Mouse (Mus musculus) adipocyte (in vitro differentiated cells): Measurements from ENCODE around the gene Sbno1.
A peak's percentile ranks its signal among the peaks of the same experiment; 100 is the strongest.

Experiments
- DNase-seq: peaks from one replicate; pipeline ENCODE4 v3.0.0-alpha.2; 2016; ENCODE audit warnings: low spot score

Sbno1 gene

DNA sequence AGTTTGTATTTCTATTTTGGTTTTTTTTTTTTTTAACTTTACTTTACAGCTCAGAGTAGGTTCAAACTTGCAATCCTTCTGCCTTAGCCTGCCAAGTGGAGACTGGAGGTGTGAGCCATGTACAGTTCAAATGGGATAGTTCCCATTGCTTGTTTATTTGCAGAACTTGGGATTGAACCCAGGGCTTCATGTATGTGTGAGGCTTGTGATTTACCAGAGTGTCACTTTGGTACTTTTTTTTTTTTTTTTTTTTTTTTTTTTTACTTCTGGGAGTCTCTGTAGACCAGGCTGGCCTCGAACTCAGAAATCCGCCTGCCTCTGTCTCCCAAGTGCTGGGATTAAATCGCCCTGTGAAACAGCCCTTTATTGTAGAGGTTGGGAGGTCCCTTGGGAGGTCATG, 18.4 kb upstream of the Sbno1 start:
- DNase-seq = no peak

DNA sequence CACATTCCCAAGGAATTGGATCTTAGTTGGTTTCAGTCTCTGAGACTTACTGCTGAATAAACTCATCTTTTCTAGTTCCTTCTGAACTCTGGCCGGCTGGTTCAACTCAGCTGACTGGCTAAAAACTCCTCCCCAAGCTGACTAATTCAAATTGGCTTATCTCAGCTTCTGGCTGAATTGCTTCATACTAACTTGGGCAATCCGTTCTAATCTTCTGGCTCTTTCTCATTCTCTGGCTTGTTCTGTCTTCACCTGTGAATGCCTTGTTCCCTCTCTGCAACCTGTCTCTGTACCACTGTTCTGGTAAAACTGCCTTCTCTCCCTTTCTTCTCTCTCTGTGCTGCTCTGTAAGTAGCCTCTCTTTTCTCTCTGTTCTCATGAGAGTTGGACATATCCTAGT, 16.8 kb upstream of the Sbno1 start:
- DNase-seq = peak; percentile 63

DNA sequence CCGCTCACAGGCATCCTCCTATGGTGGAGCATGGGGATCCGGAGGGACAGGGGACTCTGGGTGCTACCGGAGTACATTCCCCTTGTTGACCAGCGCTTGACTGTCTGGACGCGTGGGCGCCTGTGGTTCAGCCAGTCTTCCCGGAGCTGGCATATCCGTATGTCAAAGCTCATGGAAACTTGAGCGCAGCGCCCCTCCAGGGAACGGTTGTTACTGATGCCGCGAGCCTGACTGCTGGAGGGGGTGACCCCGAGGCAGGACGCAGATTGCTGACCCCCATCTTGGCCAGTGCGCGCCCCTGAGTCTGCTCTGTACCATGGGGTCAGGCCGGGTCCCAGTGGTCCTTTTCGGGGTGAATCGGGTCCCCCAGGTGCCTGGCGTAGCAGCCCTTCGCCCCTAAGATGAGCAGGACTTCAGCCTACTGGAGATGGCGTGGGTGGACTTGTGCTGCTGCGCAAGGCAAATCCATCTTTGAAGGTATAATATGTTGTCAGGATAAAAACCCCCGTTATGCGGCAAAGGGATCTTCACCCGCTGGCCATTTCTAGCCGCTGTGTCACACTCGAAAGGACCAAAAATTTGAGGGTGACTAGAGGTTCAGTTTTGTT, 14.4 kb upstream of the Sbno1 start:
- no peak for DNase-seq

DNA sequence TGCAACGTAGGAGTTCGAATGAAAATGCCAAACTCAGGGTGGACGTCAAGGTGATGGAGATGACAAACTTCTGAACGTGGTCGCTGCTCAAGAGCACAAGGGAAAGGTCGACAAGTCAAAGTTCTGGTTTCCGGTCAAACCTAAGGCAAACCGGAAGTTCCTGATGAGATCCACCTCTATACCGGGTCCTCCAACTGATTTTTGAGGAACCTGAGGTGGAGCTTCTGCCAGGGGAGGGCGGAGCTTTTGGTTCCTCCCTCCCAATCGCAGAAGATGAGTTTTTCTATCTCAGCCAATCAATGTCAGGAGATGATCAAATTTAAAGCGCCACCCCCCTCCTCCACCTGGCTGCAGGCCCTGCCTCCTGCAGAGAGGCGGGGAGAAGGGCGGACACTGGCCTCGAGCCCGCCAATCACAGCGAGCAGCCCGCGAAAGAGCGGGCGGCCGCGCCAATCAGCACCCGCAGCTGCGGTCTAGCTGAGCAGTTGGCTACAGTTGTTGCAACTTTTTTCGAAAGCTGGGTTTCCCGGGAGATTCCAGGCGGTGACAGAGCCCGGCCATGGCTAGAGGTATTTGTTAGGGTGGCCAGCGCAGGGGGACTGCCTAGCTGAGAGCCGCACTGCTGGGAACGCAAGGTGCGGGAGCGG, 13.8 kb upstream of the Sbno1 start, which contains the start of gene Kmt5a:
Gene Kmt5a, plus strand, starts transcription at position 484 of the 647 bp plus-strand sequence.
- peak; percentile 96 for DNase-seq

DNA sequence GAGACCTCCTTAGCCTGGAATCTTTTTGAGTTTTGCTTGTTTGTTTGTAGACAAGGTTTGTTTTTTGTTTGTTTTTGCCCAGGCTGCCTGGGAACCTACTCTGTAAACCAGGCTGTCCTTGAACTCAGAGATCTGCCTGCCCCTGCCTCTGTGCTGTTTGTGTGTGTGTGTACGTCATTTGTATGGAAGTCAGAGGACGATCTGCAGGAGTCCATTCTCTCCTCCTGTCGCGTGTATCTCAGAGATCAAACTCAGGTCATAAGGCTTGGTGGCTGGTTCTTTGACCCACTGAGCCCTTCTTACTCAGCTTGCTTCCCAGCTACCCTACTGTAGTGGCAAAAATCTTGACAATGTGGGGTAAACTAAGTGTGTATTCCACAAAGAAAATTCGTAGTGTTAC, 12.9 kb upstream of the Sbno1 start:
- no peak for DNase-seq

DNA sequence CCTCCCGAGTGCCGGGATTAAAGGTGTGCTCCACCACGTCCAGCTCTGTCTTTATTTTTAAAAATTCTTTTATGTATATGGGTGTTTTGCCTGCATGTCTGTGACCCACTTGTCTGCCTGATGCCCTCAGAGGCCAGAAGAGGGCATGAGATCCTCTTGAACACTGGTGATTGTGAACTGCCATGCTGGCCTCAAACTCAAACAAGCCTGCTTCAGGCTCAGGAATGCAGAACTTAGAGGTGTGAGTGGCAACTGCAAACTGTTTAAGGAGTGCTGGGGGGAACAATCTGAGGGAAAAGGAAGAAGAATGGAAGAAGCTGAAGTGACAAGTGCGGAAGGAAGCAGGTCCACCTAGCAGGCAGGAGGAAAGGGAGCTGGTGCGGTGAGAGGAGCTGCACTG, 12.4 kb upstream of the Sbno1 start:
- DNase-seq = peak; percentile 70

DNA sequence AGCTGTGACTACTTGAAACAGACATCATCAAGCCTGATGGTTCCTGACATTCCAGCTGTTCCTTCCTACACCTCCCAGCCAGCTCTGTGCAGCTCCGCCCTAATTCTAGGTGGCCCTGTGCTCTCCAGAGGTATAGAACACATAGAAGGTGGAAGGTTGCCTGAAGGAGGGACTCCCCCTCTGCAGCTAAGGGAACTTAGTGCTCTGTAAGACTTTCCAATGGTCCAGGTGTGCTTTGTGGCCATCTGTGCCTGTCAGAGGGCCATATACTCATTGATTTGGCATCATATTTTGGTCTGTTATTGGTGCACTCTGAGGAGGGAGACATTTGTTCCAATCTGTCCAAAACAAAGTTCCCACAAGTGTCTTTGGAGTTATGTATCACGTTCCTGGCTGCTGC, 7.2 kb upstream of the Sbno1 start:
- no peak for DNase-seq

DNA sequence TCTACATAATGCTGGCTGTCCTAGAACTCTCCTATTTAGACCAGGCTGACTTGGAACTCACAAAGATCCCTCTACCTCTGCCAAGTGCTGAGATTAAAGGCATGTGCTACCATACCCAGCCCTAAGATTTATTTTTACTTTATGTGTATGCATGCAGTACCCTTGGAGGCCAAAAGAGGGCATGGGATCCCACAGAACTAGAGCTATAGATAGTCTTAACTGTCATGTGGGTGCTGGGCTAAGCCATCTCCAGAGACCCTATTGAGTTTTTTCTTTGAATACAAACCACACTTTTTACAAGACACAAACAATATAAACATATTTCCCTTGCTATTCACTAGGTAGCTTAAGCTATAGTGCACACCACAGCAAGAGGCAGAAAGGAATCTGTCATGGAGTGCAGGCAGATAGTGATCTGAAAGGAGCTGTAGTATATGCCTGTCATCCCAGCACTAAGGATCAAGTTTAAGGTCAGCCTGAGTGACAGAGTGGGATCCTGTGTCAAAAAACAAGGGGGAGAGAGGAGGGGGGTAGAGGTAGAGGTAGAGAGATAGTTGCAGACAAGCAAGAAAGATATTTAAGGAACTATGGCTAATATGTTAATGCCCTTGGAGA, 6.7 kb upstream of the Sbno1 start:
- peak; percentile 75 for DNase-seq

DNA sequence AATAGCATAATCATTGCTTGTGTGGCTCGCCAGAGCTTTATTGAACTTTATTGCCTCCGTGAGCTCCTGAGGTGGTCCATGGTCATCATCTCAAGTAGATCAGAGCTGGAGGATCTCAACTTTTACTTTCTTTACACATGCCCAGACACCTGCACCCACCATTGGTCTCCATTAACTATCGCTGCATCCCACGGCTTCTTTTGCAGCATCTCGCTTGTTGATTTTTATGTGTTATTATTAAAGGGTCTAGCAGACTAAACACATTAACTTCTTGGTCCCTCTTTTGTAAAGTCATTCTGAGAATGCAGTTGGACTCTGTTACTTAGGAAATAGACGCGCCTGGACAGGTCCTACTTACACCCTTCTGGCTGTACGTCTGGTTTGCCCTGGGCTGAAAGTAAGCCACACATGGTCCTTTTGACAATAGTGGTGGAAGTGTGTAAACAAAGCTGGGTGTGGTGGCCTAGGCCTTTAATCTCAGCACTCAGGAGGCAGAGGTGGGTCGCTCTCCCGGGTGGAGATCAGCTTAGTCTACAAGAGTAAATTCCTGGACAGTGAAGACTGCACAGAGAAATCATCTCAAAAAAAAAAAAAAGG, 772 bp upstream of the Sbno1 start:
- no peak for DNase-seq

DNA sequence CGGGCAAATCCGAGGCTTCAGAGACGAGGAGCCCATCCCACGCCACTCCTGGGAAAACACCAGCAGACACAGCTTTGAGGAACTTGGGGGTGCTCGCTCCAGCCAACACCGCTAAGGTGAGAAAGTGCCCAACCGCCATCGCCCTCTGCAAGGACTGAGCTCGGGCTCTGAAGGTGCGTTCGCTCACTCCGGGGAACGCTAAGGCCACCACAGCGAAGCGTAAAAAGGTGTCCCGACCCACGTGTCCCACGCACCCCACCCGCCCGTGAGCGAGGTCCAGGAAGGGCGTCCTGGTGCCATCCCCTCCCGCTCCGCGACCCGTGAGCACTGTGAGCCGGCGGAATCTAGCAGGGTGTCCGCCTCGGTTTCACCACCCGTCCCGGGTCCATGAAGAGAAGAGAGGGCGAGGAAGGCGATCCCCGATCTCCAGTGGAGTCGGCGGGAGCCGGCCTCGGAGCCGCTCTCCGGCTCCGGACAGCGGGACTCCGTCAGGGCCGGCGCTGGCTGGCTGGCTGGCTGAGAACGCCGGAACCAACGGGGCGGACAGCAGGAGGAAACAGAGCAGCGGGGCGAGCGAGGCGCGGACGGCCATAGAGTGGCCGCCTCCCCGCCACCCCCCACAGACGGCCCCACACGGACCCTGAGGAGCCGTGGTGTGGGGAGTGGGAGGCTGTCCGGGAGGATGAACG, 934 bp downstream of the Sbno1 start:
- DNase-seq = no peak

DNA sequence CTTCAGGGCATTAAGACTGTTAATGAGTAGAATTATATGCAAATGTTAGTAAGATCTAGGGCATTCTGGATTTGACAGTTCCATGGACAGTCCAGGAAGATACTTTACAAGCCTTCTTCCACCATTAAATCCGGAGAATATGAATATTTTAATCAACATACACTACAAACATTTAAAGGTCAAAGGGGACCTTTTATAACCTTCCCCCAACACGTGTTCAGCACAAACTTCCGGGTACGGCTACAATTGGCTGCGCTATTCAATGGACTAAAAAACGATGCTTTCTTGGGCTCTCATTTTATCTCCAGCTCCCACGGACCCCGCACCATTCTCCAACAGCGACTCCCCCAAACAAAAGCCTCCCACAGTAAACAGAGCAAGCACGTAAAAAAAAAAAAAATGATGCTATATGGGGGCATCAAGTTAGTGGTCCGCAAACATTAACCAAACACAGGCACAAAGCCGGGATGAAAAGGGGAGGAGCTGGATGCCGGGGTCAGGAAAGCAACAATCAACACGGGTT, 1.5 kb downstream of the Sbno1 start:
- DNase-seq = peak; percentile 50

DNA sequence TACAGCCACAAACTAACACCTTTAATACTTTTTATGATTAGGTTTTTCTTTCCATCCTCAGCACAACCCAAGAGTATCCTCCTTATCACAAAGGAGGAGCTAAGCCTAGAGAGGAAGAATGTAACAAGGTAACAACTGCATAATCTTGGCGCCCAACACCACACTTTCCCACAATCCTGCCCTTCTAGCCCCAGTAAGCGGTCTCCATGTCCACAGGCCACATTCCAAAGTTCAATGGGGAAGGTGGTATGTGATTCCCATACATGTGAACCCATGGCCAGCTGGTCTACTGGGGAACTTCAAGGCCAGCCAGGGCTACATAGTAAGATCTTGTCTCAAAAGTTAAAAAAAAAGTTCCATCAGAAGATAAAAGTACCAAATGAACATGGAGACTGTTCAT, 4.0 kb downstream of the Sbno1 start:
- no peak for DNase-seq

DNA sequence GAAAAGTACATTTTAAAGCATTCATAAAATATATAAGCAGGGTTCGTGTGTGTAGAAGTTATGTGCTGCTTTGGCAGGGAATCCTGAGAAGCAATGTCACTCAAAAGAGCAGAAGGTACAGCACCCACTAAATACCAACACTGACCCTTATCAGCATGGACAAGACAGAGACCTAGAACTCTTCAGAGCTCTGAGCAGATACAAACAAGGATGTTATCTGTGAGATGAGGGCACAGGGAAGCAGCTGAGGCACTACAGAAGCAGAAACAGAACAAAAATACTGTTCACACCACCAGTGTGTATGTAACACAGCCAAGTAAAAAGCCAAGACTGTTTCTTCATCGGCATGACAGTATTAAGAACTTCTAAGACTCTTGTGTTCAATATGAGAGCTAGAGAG, 6.9 kb downstream of the Sbno1 start:
- DNase-seq = no peak

DNA sequence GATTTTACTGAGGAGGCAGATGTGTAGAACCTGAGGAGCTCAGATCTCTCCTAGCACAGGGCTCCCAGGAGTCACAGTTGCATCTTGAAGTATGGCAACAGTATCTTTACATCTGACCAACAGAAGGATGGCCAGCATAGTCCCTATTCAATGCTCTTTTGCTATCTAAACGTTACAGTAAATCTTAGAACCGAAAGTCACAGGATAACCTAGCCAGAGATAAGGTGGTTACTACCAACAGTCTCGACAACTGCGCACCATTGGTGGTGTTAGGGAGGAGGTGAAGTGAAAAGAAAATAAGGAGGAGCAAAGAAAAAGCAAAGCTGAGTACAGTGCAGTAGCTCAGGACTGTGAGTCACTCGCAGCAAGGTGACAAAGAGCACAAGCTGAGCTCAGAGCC, 13.6 kb downstream of the Sbno1 start:
- DNase-seq = no peak

DNA sequence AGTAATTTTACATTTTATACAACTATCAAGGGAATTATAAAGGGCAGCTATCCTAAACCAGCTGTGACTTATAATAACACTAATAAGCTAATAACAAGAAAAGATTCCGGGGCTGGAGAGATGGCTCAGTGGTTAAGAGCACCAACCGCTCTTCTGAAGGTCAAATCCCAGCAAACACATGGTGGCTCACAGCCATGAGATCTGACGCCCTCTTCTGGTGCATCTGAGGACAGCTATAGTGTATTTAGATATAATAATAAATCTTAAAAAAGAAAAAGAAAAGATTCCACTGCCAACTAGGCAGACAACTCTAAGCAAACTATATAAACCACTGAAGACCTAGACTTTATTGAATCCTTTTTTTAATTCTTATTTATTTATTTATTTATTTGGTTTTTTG, 15.0 kb downstream of the Sbno1 start:
- DNase-seq = no peak

DNA sequence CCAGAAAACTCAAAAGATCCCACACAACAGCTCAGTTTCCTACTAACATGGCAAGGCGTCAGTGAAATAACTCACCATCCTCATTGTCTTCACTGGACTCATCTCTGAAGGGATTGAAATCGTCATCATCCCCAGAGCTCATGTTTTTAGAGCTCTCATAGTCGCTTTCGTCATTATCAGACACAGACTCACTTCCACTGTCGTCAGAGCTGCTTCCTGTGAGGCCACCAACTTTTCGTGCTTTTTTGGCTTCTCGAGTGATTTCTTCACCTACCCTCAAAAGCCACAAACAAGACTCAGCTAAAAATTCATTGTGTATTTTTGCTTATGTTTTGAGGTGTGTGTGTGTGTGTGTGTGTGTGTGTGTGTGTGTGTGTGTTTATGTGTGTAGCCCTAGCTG, 32.1 kb downstream of the Sbno1 start:
- no peak for DNase-seq

DNA sequence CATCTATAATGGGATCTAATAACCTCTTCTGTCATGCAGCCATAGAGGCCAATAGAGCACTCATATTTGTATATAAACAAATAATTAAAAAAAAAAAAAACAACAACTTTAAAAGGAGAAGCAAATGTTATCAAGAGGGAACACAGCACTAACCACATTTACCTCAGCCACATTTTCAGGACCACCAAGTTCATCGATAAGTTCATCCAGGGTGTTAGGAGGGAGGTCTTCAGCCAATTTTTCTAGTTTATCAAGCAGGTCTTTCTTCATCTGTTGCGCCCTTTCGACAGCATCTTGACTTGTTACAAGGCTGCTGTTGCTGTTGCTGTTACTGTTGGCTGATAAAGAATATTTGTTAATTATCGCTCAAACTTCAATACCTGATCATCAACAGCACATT, 33.4 kb downstream of the Sbno1 start:
- DNase-seq = no peak

DNA sequence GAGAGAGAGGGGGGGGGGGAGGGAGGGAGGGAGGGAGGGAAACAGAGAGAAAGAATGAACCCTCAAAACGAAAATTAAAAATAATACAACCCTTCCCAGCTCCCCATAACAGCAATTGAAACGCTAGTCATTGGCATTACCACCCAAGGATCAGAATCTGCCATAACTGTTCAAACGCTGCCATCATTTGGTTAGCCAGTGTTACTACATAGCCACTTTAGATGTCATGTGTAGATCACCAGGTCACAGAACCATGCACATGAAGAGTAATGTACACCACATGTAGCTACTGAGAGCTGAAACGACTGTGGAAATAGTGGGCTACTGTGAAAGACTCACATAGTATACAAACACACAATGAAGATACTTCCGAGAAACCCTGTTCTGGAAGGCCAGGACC, 37.9 kb downstream of the Sbno1 start:
- DNase-seq = no peak

DNA sequence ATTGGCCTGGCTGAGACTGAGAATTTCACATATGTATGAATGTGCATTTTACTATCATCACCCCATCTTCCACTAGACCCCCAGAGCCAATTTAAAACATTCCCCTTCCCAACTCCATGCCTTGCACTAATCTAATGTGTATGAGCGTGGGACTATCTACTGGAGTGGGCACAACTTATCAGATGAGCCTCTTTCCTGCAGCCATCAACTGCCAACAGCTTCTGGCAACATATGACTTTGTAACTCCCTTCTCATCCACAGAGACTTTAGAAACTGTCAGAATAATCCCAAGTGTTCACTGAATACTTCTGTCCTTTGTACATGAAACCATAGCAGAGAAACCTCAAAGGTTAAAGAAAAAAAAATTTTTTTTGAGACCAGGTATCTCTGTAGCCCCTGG, 45.7 kb downstream of the Sbno1 start:
- no peak for DNase-seq

DNA sequence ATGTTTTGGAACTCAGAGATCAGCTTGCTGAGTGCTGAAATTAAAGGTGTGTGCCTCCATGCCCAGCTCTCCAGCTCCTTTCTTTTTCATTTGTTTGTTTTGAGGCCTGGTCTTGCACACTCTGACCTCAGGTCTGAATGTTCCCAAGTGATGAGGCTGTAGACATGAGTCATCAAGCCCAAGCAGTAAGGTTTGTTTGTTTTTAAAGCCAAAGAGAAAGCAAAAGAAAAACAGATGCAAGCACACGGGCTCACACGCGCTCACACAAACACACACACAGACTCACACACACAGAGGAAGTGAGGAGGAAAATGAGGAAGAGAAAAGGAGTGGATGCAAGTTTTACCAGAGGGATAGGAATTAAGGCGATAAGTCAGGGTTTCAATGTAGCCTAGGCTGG, 48.7 kb downstream of the Sbno1 start:
- DNase-seq = peak; percentile 31

DNA sequence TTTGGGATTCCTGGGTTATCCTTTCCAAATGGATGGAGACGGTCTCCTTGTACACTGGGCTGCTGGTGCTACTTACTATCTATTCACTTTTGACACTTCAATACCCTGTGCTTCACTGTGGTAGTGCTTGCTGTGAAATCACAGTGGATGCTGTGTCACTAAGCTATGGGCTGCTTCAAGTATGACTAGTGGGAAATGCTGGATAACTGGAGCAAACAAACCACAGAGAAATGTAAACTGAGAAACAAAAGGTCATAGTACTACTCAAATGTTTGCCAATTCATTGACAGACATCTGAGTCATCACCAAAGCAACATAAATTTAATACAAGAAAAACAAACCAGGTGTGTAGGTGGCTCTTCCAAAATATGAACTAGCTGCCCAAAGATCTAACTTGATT, 49.4 kb downstream of the Sbno1 start:
- DNase-seq = no peak

DNA sequence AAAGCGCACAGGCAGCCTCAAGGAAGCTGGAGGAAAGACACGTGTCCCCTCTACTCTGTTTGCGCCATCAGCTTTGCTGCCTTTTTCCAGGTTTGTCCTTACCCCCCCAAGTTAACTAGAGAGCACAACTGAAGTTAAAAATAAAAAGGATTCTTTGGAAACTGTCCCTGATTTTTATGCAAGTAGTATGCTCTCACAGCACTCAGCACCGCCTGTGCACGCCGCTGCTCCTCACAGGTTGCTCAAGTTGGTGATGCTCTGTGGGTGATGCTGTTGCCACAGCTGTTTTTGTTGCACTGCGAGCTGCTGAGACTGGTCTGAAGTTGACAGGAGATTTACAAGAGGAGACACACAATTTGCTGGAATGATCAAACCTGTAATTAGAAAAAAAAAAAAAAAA, 51.5 kb downstream of the Sbno1 start:
- no peak for DNase-seq

DNA sequence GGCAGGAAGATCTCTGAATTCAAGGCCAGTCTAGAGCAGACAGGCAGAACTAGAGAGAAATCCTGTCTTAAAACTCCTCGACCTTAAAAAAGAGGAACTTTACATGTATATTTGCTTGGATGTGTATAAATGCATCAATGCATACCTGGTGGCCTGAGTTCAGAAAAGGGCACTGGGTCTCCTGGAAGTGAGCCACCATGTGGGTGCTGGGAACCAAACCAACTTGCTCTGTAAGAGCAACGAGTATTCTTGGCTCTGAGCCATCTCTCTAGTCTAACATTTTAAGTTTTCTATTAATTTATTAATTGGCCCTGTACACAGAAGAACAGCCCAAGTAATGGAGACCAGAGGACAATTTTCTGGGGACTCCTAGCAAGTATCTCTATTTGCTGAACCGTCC, 59.1 kb downstream of the Sbno1 start:
- no peak for DNase-seq
